Mouse (Mus musculus) left cerebral cortex, adult 2 months (tissue): Measurements from ENCODE around the gene Hcfc2. TPM values are rescaled to one million over a fixed set of nuclear protein-coding genes. Genes with fewer than 3 reads are reported as not detected.

Source experiments
- DNase-seq, 2 experiments: peaks; one replicate each; pipeline ENCODE4 v3.0.0; 2021 to 2022; ENCODE audit warnings: low spot score in 2 of 2, mixed read lengths in 1 of 2; ENCODE audit errors: extremely low spot score in 1 of 2
- H3K27ac ChIP-seq: fragments of 200-600 bp; 2 replicates; pipeline ENCODE4 v1.8.1; 2022
- H3K4me3 ChIP-seq: fragments of 200-600 bp; 2 replicates; pipeline ENCODE4 v1.8.1; 2022
- CTCF ChIP-seq: fragments of 200-600 bp; IDR thresholded peaks from 2 replicates; pipeline ENCODE4 v1.8.1; 2022; ENCODE audit warnings: antibody characterized with exemption, mild to moderate bottlenecking, moderate library complexity
- intact Hi-C: fragments of 180-260 bp; cut with DNase I; formaldehyde crosslinking; loops from one replicate; pipeline ENCODE4 v1.15.1; 2025
- total RNA-seq, 2 experiments: library from RNA; stranded (reverse); gene quantifications; 2 replicates each; pipeline ENCODE4 v1.2.3; 2021

Hcfc2 gene
- total RNA-seq, 2 experiments from 2014 or later: 45.1 to 47.4 TPM

GRCm38 (mm10) chr10:82680769-82681168, 15.2 kb upstream of the Hcfc2 start:
- peak overlapping the region; percentile 88 for H3K27ac ChIP-seq
- intact Hi-C loops: loop anchor here (1.0 kb wide), 2 partner anchors 9 to 18 kb away; no protein-coding TSS in a partner anchor
- no peak overlapping the region for H3K4me3 ChIP-seq
- DNase-seq: peak; percentile 33 to 48
- TF ChIP-seq CTCF: no peak

GRCm38 (mm10) chr10:82681639-82682038, 14.3 kb upstream of the Hcfc2 start:
- peak in 1 of 2 experiments; percentile 42 for DNase-seq
- intact Hi-C loops: loop anchor here (1.0 kb wide), 2 partner anchors 8 to 19 kb away; no protein-coding TSS in a partner anchor
- no peak overlapping the region for H3K4me3 ChIP-seq
- no peak for TF ChIP-seq CTCF
- peak overlapping the region; percentile 88 for H3K27ac ChIP-seq

- Histone ChIP-seq H3K27ac (no peak overlapping the region), H3K4me3 (no peak overlapping the region)
- no peak for TF ChIP-seq CTCF
- no peak for DNase-seq
- intact Hi-C loops: no loop called here
Observed at GRCm38 (mm10) chr10:82685440-82685839, 10.5 kb upstream of the Hcfc2 start.

GRCm38 (mm10) chr10:82689681-82690211, 6.2 kb upstream of the Hcfc2 start:
- Histone ChIP-seq H3K4me3 (peak overlapping the region; percentile 48), H3K27ac (peak overlapping the region; percentile 81)
- DNase-seq: no peak
- TF ChIP-seq CTCF: no peak
- intact Hi-C loops: loop anchor here (1.0 to 5.0 kb wide), 2 partner anchors 8 to 57 kb away; no protein-coding TSS in a partner anchor

- peak within 1 kb of the TSS; percentile 48 for H3K4me3 ChIP-seq
- peak within 1 kb of the TSS; percentile 81 for H3K27ac ChIP-seq
- DNase-seq: peak; percentile 37 to 69
- intact Hi-C loops: loop anchor here (5.0 kb wide), 1 partner anchor 58 kb away; no protein-coding TSS in a partner anchor
- no peak for TF ChIP-seq CTCF
Observed at GRCm38 (mm10) chr10:82690494-82690893, 5.5 kb upstream of the Hcfc2 start, which contains the start of gene Glt8d2. TSS of gene Glt8d2 (minus strand) at chr10:82690650.

GRCm38 (mm10) chr10:82696453-82697079, 606 bp downstream of the Hcfc2 start:
- no peak overlapping the region for H3K27ac ChIP-seq
- no peak for TF ChIP-seq CTCF
- intact Hi-C loops: no loop called here
- no peak for DNase-seq
- no peak overlapping the region for H3K4me3 ChIP-seq

GRCm38 (mm10) chr10:82697305-82697898, 1.4 kb downstream of the Hcfc2 start:
- H3K27ac ChIP-seq: no peak overlapping the region
- TF ChIP-seq CTCF: no peak
- intact Hi-C loops: no loop called here
- H3K4me3 ChIP-seq: no peak overlapping the region
- DNase-seq: no peak

GRCm38 (mm10) chr10:82698712-82699261, 2.8 kb downstream of the Hcfc2 start:
- Histone ChIP-seq H3K27ac (peak overlapping the region; percentile 89), H3K4me3 (peak overlapping the region; percentile 83)
- DNase-seq: peak; percentile 90 to 94
- TF ChIP-seq CTCF: no peak
- intact Hi-C loops: loop anchor here (2.0 kb wide), 1 partner anchor 36 kb away; no protein-coding TSS in a partner anchor

- Histone ChIP-seq H3K4me3 (peak overlapping the region; percentile 83), H3K27ac (peak overlapping the region; percentile 89)
- no peak for DNase-seq
- TF ChIP-seq CTCF: no peak
- intact Hi-C loops: loop anchor here (2.0 kb wide), 1 partner anchor 37 kb away; no protein-coding TSS in a partner anchor
Observed at GRCm38 (mm10) chr10:82699296-82699941, 3.5 kb downstream of the Hcfc2 start.

- intact Hi-C loops: loop anchor here (5.0 kb wide), 1 partner anchor 34 kb away; no protein-coding TSS in a partner anchor
- DNase-seq: no peak
- Histone ChIP-seq H3K27ac (no peak overlapping the region), H3K4me3 (no peak overlapping the region)
- no peak for TF ChIP-seq CTCF
Observed at GRCm38 (mm10) chr10:82741354-82741753, 45.4 kb downstream of the Hcfc2 start.

- no peak overlapping the region for H3K27ac ChIP-seq
- intact Hi-C loops: loop anchor here (5.0 kb wide), 1 partner anchor 35 kb away; no protein-coding TSS in a partner anchor
- no peak for TF ChIP-seq CTCF
- no peak overlapping the region for H3K4me3 ChIP-seq
- no peak for DNase-seq
Observed at GRCm38 (mm10) chr10:82741876-82742275, 45.9 kb downstream of the Hcfc2 start.
